Mouse (Mus musculus) stomach, postnatal 0 days (tissue): Measurements from ENCODE around the gene Rwdd2a. TPM values are rescaled to one million over a fixed set of nuclear protein-coding genes. Genes with fewer than 3 reads are reported as not detected.

Experiments
- ATAC-seq: fragments of 200-750 bp; cut with Nextera tagmentation; 2 replicates; pipeline ENCODE4 v1.8.0; 2017; ENCODE audit not compliant: low FRiP score, low TSS enrichment
- DNase-seq: peaks from one replicate; pipeline ENCODE4 v3.0.0-alpha.2; 2016; ENCODE audit warnings: low spot score
- H3K27ac ChIP-seq: fragments of 300-500 bp; sonication (generic); replicated peaks from 2 replicates; pipeline ENCODE4 v1.5.1; 2014; ENCODE audit warnings: mild to moderate bottlenecking, control low read depth
- H3K27me3 ChIP-seq: fragments of 300-500 bp; sonication (generic); 2 replicates; pipeline ENCODE4 v1.6.1; 2014; ENCODE audit warnings: low read length; ENCODE audit not compliant: control insufficient read depth, insufficient read depth
- H3K36me3 ChIP-seq: fragments of 300-500 bp; sonication (generic); 2 replicates; pipeline ENCODE4 v1.6.1; 2014; ENCODE audit warnings: low read length, mixed read lengths; ENCODE audit not compliant: control insufficient read depth, insufficient read depth
- H3K4me1 ChIP-seq: fragments of 300-500 bp; sonication (generic); replicated peaks from 2 replicates; pipeline ENCODE4 v1.6.1; 2014; ENCODE audit warnings: antibody characterized with exemption; ENCODE audit not compliant: control insufficient read depth, insufficient read depth
- H3K4me2 ChIP-seq: fragments of 300-500 bp; sonication (generic); replicated peaks from 2 replicates; pipeline ENCODE4 v1.6.1; 2014; ENCODE audit warnings: low read depth, mild to moderate bottlenecking, control low read depth, moderate library complexity
- H3K4me3 ChIP-seq: fragments of 300-500 bp; sonication (generic); 2 replicates; pipeline ENCODE4 v1.5.1; 2014; ENCODE audit warnings: low read depth, low read length, control low read depth
- H3K9ac ChIP-seq: fragments of 300-500 bp; sonication (generic); 2 replicates; pipeline ENCODE4 v1.6.1; 2014; ENCODE audit warnings: mild to moderate bottlenecking, low read length, control low read depth, mixed read lengths
- H3K9me3 ChIP-seq: fragments of 300-500 bp; sonication (generic); 2 replicates; pipeline ENCODE4 v1.6.1; 2016; ENCODE audit warnings: low read length; ENCODE audit not compliant: control insufficient read depth
- CTCF ChIP-seq: IDR thresholded peaks from 2 replicates; pipeline ENCODE4 v1.5.1; 2016; ENCODE audit warnings: antibody characterized with exemption, low read depth, mild to moderate bottlenecking, moderate library complexity
- EP300 ChIP-seq: optimal IDR thresholded peaks from 2 replicates; pipeline ENCODE3; 2016; ENCODE audit warnings: antibody characterized with exemption
- WGBS: fragments of 180-500 bp; shearing (Covaris S2); extraction: QIAGEN DNeasy Blood & Tissue Kit; methylation state at CpG from one replicate; pipeline ENCODE4 v1.1.7; 2014; 5-methylcytosine and 5-hydroxymethylcytosine counted together
- polyA plus RNA-seq: library from polyadenylated mRNA; unstranded; fragments of >200 nt; fragmentation: Nextera tagmentation; extraction: Ambion mirVana; gene quantifications from 2 replicates; pipeline ENCODE4 v1.2.1, GENCODE M21; 2015

Rwdd2a gene
- 1.7 and 1.8 TPM in 2 replicates for polyA plus RNA-seq

DNA sequence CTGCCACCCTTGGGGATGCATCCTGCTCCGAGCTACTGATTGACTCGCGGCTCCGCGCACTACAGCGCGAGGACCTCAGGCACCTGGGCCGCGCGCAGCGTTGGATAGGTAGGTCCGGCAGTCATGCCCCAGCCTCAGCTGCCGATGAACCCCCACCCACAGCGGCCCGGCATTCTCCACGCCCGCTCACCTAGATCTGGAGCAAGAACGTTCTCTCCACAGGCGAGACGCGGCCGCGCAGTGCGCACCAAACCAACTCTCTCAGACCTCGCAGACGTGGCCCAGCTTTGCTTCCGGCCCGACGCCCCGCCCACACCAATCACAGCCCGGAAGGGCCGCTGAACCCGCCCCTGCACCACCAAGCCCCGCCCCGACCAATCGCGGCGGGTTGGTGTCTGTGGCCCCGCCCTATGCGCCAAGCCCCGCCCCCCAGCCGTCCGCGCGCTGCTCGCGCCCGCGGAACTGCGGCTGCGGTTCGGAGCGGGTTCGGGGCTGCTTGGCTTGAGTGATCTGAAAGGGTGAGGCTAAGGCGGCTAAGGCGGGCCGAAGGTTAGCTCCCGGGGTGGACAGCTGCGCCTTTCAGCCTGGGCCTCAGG lies at the start of gene Rwdd2a, which contains the start of gene Pgm3:
Gene Rwdd2a (plus strand): TSS at position 452 of the 596 bp plus-strand sequence.
Gene Pgm3 (minus strand): TSS at position 303 of the 596 bp plus-strand sequence.
- peak within 1 kb of the TSS; percentile 90 for H3K27ac ChIP-seq
- no peaks in the 10 kb centered on the region for H3K9me3 ChIP-seq
- DNase-seq: peak; percentile 99
- ATAC-seq: peak; percentile 98
- H3K36me3 ChIP-seq: peaks cover 2% of the 10 kb centered on the region; the same call in 1 of the 2 replicates
- under 1% methylated on average over 58 of the region's 59 CpGs for WGBS
- H3K27me3 ChIP-seq: no peaks in the 10 kb centered on the region
- H3K4me1 ChIP-seq: 0 out of 2 replicates have a peak, but pooled peaks cover 2% of the 10 kb centered on the region
- H3K4me3 ChIP-seq: peak within 1 kb of the TSS; percentile 71
- TF ChIP-seq EP300: no peak
- TF ChIP-seq CTCF: no peak; the same call in 1 of the 2 replicates
- H3K9ac ChIP-seq: peak within 1 kb of the TSS; percentile 82
- H3K4me2 ChIP-seq: peak within 1 kb of the TSS; percentile 89

- no peak for ATAC-seq
- Histone ChIP-seq H3K4me2 (no peak overlapping the region), H3K36me3 (peaks cover 17% of the 10 kb centered on the region; the same call in 1 of the 2 replicates), H3K27me3 (no peaks in the 10 kb centered on the region), H3K4me3 (no peak overlapping the region), H3K4me1 (no peaks in the 10 kb centered on the region), H3K9me3 (no peaks in the 10 kb centered on the region), H3K9ac (no peak overlapping the region), H3K27ac (no peak overlapping the region)
- 0 out of 2 replicates have a peak, but pooled peaks have one; percentile 14 for TF ChIP-seq CTCF
- TF ChIP-seq EP300: no peak
- DNase-seq: no peak
These were observed 49.5 kb upstream of the Rwdd2a start for GRCm38 (mm10) chr9:86522335-86522734.

- Histone ChIP-seq H3K4me1 (no peaks in the 10 kb centered on the region), H3K4me2 (no peak overlapping the region), H3K9me3 (no peaks in the 10 kb centered on the region), H3K36me3 (peaks cover 10% of the 10 kb centered on the region; the same call in 1 of the 2 replicates), H3K9ac (no peak overlapping the region), H3K27me3 (no peaks in the 10 kb centered on the region), H3K4me3 (no peak overlapping the region), H3K27ac (no peak overlapping the region)
- TF ChIP-seq EP300: no peak
- no peak for TF ChIP-seq CTCF
- ATAC-seq (no peak), DNase-seq (no peak)
- 75% methylated on average over 2 of the region's 2 CpGs for WGBS
These were observed 46.2 kb upstream of the Rwdd2a start for GRCm38 (mm10) chr9:86525600-86525999.

DNA sequence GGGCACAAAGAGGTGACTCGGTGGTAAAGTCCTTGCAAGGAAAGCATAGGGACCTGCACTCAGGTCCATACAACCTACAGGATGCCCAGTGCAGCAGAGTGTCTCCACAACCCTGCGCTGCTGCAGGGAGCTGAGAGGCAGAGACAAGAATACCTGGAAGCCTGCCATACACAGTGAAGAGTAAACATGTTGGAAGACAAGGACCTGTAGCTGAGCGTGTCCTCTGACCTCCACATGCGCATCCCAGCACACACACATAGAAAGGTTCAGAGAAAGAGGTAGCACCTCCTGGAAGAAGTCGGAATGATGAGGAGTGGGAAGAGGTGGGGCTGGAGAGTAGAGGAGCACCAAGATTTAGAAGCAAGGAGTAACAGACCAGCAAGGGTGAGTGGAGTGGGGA lies 37.7 kb upstream of the Rwdd2a start:
- Histone ChIP-seq H3K9me3 (no peaks in the 10 kb centered on the region), H3K27ac (no peak overlapping the region), H3K4me3 (no peak overlapping the region), H3K4me1 (no peaks in the 10 kb centered on the region), H3K4me2 (no peak overlapping the region), H3K27me3 (no peaks in the 10 kb centered on the region), H3K36me3 (no peaks in the 10 kb centered on the region), H3K9ac (no peak overlapping the region)
- WGBS: 81% methylated on average over 5 of the region's 5 CpGs
- ATAC-seq (no peak), DNase-seq (no peak)
- TF ChIP-seq CTCF (no peak), EP300 (no peak)

- Histone ChIP-seq H3K4me1 (no peaks in the 10 kb centered on the region), H3K9me3 (no peaks in the 10 kb centered on the region), H3K36me3 (peaks cover 8% of the 10 kb centered on the region), H3K27me3 (no peaks in the 10 kb centered on the region), H3K4me3 (no peak overlapping the region), H3K27ac (no peak overlapping the region), H3K4me2 (no peak overlapping the region), H3K9ac (no peak overlapping the region)
- 95% methylated on average over 3 of the region's 3 CpGs for WGBS
- ATAC-seq (no peak), DNase-seq (no peak)
- TF ChIP-seq EP300: no peak
These were observed 28.3 kb upstream of the Rwdd2a start for GRCm38 (mm10) chr9:86543451-86543850.

GRCm38 (mm10) chr9:86544559-86544958 lies 27.2 kb upstream of the Rwdd2a start:
- H3K9ac ChIP-seq: no peak overlapping the region
- H3K4me2 ChIP-seq: no peak overlapping the region
- peaks cover 15% of the 10 kb centered on the region for H3K36me3 ChIP-seq
- TF ChIP-seq CTCF: no peak
- TF ChIP-seq EP300: no peak
- no peaks in the 10 kb centered on the region for H3K27me3 ChIP-seq
- 73% methylated on average over 1 of the region's 1 CpGs for WGBS
- no peaks in the 10 kb centered on the region for H3K9me3 ChIP-seq
- ATAC-seq (no peak), DNase-seq (no peak)
- no peak overlapping the region for H3K4me3 ChIP-seq
- no peaks in the 10 kb centered on the region for H3K4me1 ChIP-seq
- H3K27ac ChIP-seq: no peak overlapping the region
